Mouse (Mus musculus) bone marrow, adult 2 months (tissue): Measurements from ENCODE around the gene Cacna1b. TPM values are rescaled to one million over a fixed set of nuclear protein-coding genes. Genes with fewer than 3 reads are reported as not detected.

Source experiments
- H3K27ac ChIP-seq: fragments of 200-500 bp; 2 replicates; pipeline ENCODE4 v1.5.1; 2012; ENCODE audit warnings: low read depth, mild to moderate bottlenecking, control low read depth, inconsistent platforms, low read length; ENCODE audit not compliant: control insufficient read depth, poor library complexity, insufficient read depth
- H3K4me1 ChIP-seq: fragments of 200-500 bp; 2 replicates; pipeline ENCODE4 v1.6.1; 2011; ENCODE audit warnings: low read length; ENCODE audit not compliant: control insufficient read depth, insufficient read depth
- H3K4me3 ChIP-seq: fragments of 200-500 bp; replicated peaks from 2 replicates; pipeline ENCODE3; 2011; ENCODE audit warnings: mild to moderate bottlenecking, low read depth, low read length, control low read depth; ENCODE audit not compliant: control insufficient read depth
- CTCF ChIP-seq: fragments of 200-500 bp; IDR thresholded peaks from 2 replicates; pipeline ENCODE4 v1.5.1; 2011; ENCODE audit warnings: low read length, control low read depth; ENCODE audit not compliant: control insufficient read depth, insufficient read depth
- POLR2A ChIP-seq: fragments of 200-500 bp; IDR thresholded peaks from 2 replicates; pipeline ENCODE4 v1.6.1; 2011; ENCODE audit warnings: low read depth, mild to moderate bottlenecking, control low read depth, low read length, borderline replicate concordance; ENCODE audit not compliant: control insufficient read depth
- WGBS: fragments of 180-500 bp; shearing (Covaris S2); methylation state at CpG from one replicate; pipeline ENCODE4 v1.1.7; 2018; 5-methylcytosine and 5-hydroxymethylcytosine counted together
- polyA plus RNA-seq: library from polyadenylated mRNA; stranded (reverse); fragments of >200 nt; gene quantifications from 2 replicates; pipeline ENCODE4 v1.2.4, GENCODE M21; 2011; ENCODE audit warnings: low replicate concordance; ENCODE audit not compliant: missing spikeins, insufficient read depth, insufficient read length

Cacna1b gene
- polyA plus RNA-seq, 1 experiment, result 2.2 TPM

GRCm38 (mm10) chr2:24702208-24702957, 60.6 kb downstream of the Cacna1b start:
- TF ChIP-seq POLR2A, result no peak
- TF ChIP-seq CTCF, result no peak
- no peak overlapping the region for H3K27ac ChIP-seq
- no peaks in the 10 kb centered on the region for H3K4me1 ChIP-seq
- H3K4me3 ChIP-seq, result no peak overlapping the region
- WGBS, result 71% methylated on average over 3 of the region's 3 CpGs

DNA sequence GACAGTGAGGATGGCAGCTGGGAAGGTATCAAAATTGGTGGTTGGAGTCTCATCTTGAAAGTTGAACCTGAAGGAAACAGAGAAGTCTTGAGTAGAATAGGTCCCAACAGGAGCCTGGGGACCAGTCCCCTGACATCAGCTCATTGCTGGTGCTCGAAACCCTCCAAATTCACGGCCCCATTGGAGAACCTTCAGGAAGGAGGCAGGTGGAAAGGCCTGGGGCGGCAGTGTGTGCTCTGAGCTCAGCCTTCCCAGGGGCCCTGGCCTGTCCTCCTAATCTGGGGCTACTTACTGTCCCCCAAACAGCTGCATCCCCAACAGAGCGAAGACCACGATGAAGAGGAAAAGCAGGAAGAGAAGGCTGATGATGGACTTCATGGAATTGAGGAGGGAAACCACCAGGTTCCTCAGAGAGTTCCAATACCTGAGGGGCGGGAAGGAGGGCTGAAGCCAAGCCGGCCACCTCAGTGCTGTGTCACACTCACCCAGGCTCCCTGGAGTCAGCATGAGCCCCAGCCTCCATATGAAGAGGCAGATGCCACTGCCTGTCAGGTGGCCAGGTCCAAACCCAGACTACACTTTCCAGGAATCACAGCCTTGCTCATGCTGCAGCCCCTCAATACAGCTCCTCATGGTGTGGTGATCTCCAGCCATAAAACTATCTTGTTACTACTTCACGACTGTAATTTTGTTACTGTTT, 65.5 kb downstream of the Cacna1b start:
- Histone ChIP-seq H3K4me1 (no peaks in the 10 kb centered on the region), H3K27ac (no peak overlapping the region), H3K4me3 (no peak overlapping the region)
- TF ChIP-seq CTCF (no peak), POLR2A (no peak)
- WGBS, result 74% methylated on average over 8 of the region's 8 CpGs

DNA sequence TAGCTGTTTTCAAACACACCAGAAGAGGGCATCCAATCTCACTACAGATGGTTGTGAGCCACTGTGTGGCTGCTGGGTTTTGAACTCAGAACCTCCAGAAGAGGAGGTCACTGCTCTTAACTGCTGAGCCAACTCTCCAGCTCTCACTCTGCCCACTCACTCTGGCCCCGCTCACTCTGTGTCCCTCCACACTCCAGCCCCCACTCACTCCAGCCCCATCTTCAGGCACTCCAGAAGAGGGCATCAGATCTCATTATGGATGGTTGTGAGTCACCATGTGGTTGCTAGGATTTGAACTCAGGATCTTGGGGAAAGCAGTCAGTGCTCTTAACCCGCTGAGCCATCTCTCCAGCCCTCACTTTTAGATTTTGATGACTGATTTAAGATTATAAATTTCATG, 70.6 kb downstream of the Cacna1b start:
- 82% methylated on average over 2 of the region's 2 CpGs for WGBS

GRCm38 (mm10) chr2:24690356-24690755, 72.6 kb downstream of the Cacna1b start:
- Histone ChIP-seq H3K4me3 (no peak overlapping the region), H3K4me1 (no peaks in the 10 kb centered on the region), H3K27ac (no peak overlapping the region)
- WGBS, result 80% methylated on average over 2 of the region's 2 CpGs
- TF ChIP-seq POLR2A (no peak), CTCF (no peak)

More for the DNA sequence above, 70.6 kb downstream of the Cacna1b start:
- Histone ChIP-seq H3K4me3 (no peak overlapping the region), H3K27ac (no peak overlapping the region), H3K4me1 (no peaks in the 10 kb centered on the region)
- no peak for TF ChIP-seq CTCF
- no peak for TF ChIP-seq POLR2A

- Histone ChIP-seq H3K4me3 (no peak overlapping the region), H3K27ac (no peak overlapping the region), H3K4me1 (no peaks in the 10 kb centered on the region)
- TF ChIP-seq POLR2A (no peak), CTCF (no peak)
- WGBS, result 75% methylated on average over 5 of the region's 5 CpGs
Measured at GRCm38 (mm10) chr2:24685347-24685746, 77.6 kb downstream of the Cacna1b start.

DNA sequence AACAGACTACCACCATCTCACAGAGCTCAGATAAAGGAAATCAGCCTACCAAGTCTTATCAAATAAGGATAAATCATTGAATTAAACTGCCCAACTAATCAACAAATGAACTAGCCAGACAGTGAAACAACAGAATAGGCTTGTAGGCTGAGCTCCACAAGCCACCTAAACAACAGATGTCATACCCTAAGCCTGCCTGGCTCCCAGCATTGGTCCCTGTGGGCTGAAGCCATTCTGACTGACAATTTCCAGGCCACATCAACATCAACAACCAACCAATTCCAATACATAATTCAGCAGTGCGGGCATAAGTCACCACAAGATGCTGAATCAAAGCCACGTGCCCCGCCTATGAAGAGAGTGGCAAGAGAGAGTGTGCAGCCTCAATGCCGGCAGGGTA, 78.2 kb downstream of the Cacna1b start:
- Histone ChIP-seq H3K4me1 (no peaks in the 10 kb centered on the region), H3K4me3 (no peak overlapping the region), H3K27ac (no peak overlapping the region)
- no peak for TF ChIP-seq POLR2A
- no peak for TF ChIP-seq CTCF
- 79% methylated on average over 4 of the region's 4 CpGs for WGBS

- Histone ChIP-seq H3K4me3 (no peak overlapping the region), H3K27ac (no peak overlapping the region), H3K4me1 (no peaks in the 10 kb centered on the region)
- 83% methylated on average over 3 of the region's 3 CpGs for WGBS
- TF ChIP-seq POLR2A (no peak), CTCF (no peak)
Measured at GRCm38 (mm10) chr2:24683266-24683665, 79.7 kb downstream of the Cacna1b start.

DNA sequence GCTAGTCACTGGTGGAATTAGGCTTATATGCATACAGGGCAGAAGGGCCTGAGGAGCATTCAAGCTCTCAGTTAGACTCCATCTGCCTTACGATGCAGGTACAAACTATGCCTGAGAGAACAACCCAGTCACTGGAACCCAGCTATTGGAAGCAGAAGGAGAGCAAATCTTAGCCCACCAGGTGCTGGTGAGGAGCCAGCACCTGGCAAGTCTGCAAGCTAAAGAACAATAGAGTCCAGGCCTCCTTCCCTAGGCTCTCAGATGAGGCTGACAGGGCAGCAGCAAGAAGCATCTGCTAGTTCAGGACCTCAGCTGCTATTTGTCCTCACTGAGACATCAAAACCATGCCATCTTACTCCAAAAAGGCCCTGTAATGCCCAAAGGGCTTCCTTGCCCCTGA, 82.2 kb downstream of the Cacna1b start:
- 74% methylated on average over 1 of the region's 1 CpGs for WGBS
- Histone ChIP-seq H3K27ac (no peak overlapping the region), H3K4me1 (no peaks in the 10 kb centered on the region), H3K4me3 (no peak overlapping the region)
- TF ChIP-seq CTCF (no peak), POLR2A (no peak)
